Mouse (Mus musculus) CD4-positive, CD25-positive, alpha-beta regulatory T cell, adult 9 weeks (primary cell): ENCODE results near the gene Fermt1. TPM values are rescaled to one million over a fixed set of nuclear protein-coding genes. Genes with fewer than 3 reads are reported as not detected.

Experiments
- polyA plus RNA-seq: library from polyadenylated mRNA; unstranded; fragments of 100-300 nt; shearing (Covaris generic); gene quantifications from one replicate; pipeline ENCODE4 v1.2.1, GENCODE M21; 2017

Gene Fermt1
- polyA plus RNA-seq = 0.21 TPM

DNA sequence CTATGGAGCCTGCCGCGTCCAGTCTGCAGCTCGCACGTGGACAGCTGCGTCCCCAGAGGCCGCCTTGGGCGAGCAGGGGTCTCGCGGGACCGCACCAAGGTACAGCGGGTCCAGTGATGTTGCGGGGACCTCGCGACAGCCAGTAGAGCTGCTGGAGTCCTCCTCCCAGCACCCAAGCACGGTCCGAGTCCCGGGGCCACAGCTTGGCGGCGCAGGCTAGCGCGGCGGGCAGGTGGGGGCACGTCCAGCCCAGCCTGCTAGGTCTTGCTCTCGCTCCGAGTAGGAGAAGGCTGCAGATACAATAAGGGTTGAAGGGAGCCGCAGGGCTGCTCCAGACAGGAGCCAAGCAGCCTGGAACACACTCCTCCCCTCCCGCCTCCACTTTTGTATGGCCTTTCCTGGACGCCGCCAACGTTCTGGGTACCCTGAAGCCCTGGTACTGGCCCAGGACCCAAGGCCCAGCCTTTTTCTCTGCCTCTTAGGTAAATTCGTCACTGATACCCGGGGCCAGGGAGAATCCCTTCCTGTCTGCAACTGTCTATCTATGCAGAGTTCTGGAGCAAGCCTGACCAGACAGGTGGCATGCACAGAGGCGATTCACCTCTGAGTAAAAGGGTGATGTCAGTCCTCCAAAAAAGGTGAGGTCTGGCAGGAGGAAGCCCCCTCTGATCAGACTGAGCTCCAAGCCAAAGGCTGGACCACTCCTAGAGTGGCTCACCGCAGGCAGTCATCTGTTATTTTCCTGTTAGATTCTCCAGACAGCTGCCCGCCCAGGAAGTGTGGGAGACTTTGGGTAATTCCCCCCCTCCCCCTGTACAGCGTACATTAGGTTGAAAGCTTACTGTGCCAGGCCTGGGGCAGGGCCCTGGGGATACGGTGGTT lies at the start of gene Fermt1:
Gene Fermt1, minus strand, starts transcription at position 581 of the 882 bp plus-strand sequence.

DNA sequence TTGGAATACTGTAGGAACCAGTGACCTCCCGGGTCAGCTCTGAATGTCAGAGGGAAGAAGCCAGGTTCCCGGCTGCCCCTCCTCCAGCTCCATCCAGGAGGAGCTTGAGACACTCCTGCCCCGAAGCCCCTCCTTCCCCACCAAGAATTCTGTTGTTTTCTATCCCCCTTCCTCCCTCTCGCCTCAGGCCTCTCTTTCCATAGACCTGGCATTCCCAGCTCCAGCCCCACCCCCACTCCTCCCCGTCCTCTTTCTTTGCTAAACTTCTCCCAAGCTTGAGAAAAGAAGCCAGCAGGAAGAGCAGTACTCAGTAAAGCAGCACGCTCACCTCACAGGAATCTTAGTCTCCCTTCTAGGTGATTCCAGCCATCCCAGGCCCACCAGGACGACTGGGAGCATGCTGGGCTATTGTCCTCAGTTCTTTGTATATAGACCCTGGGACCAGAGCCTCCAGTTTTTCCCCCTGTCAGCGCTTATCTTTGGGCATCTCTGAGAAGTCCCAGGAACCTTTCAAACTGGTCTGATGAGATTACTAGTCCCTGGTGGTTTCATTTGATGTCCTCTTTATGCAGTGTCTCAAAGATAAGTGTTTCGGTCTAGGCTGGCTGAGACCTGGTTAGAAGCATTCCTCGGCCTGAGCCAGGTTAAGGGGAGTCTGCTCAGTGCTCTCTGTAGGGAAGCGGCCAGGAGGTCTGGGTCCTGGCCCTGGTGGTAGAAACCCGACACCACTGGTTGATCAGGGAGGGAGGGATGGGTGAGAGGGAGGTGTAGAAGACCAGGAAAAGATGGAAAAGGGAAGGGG lies 64.7 kb downstream of the Fermt1 start, which contains the start of gene Lrrn4:
Gene Lrrn4, minus strand, starts transcription at position 48 of the 802 bp plus-strand sequence.

Other genes starting within 250 kb of the Fermt1 start
- not detected for gene Chgb, start 164.6 kb downstream of the Fermt1 start, polyA plus RNA-seq
- 54.7 TPM for gene Trmt6, start 129.9 kb downstream of the Fermt1 start, polyA plus RNA-seq
- 2.7 TPM for gene Mcm8, start 129.8 kb downstream of the Fermt1 start, polyA plus RNA-seq
- 0.98 TPM for gene Crls1, start 99.2 kb downstream of the Fermt1 start, polyA plus RNA-seq
- gene Lrrn4, start 65.0 kb downstream of the Fermt1 start, polyA plus RNA-seq = 0.48 TPM